Mouse (Mus musculus): ENCODE measurements around the gene Gm9964. TPM values are rescaled to one million over a fixed set of nuclear protein-coding genes. Genes with fewer than 3 reads are reported as not detected.
"Not testable (repeated sequence)": the region's sequence is repeated elsewhere in the genome, so short reads cannot be mapped to it uniquely, and the experiment has no call there.

The Gm9964 gene
- total RNA-seq, 1 experiment from 2014 or later = not detected

DNA sequence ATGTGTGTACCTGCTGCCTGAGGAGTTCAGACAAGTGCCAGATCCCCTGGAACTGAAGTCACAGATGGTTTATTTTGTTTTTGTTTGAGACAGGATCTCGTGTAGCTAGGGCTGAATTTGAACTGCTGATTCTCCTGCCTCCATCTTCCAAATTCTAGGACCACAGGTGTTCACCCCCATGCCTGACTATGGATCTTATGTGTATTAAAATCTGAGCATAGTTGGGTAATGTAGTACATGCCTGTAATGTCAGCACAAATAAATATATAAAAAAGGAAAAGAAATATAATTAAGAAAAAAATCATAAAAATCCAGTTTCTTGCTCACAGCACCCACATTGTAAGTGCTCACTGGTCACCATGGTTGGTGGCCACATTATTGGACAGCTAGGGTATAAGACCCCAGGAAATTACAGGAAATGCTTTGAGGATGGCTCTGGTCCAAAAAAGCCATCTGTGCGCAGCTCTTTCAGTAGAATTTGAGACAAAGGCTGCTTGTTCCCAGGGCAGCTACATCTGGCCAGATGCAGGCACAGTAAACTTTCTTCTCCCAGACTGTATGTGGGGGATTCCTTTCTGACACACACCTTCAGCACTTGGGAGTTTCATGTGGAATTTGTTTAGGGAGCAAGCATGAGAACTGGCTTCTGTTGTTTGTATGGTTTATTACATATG lies 16.8 kb downstream of the Gm9964 start:
- no peak for ATAC-seq (replicated peaks in 1 of 2; ENCODE audit: insufficient read depth in 1 of 2, low FRiP score in 2 of 2, low TSS enrichment in 1 of 2, low read depth in 1 of 2, poor library complexity in 2 of 2, severe bottlenecking in 2 of 2)

DNA sequence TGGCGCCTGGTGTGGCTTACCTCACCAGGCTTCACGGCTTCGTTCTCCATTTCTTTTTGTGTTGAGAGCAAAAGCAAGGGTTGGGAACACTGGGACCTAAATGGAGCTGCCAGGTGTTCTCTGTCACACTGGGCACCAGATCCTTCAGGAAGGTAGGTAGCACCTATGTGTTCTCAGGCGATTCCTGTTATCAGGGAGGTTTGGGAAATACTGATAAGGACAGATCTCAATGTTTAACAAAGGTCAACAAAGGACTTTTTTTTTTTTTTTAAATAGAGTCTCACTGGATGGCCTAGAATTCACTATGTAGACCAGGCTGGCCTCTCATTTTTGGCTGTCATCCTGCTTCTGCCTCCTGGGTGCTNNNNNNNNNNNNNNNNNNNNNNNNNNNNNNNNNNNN lies 22.9 kb downstream of the Gm9964 start:
- no peak for ATAC-seq (replicated peaks in 1 of 2; ENCODE audit: insufficient read depth in 1 of 2, low FRiP score in 2 of 2, low TSS enrichment in 1 of 2, low read depth in 1 of 2, poor library complexity in 2 of 2, severe bottlenecking in 2 of 2)

DNA sequence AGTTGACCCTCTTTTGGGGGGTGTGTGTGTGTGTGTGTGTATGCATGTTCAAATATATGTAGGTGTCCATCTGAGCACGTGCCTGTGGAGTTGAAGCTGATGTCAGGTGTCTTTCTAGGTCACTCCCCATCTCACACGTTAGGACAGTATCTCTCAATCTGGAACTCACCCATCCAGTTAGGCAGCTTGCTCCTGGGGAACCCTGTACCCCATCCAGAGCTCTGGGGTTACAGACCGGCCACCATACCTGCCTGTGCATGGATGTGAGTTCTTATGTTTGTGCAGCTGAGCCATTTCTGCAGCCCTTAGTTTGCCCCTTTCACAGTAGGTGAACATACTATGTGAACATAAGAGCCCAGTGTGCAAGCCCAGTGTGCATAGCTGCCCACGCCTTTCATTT lies 23.7 kb downstream of the Gm9964 start:
- ATAC-seq (replicated peaks in 1 of 2; ENCODE audit: insufficient read depth in 1 of 2, low FRiP score in 2 of 2, low TSS enrichment in 1 of 2, low read depth in 1 of 2, poor library complexity in 2 of 2, severe bottlenecking in 2 of 2) = no peak

DNA sequence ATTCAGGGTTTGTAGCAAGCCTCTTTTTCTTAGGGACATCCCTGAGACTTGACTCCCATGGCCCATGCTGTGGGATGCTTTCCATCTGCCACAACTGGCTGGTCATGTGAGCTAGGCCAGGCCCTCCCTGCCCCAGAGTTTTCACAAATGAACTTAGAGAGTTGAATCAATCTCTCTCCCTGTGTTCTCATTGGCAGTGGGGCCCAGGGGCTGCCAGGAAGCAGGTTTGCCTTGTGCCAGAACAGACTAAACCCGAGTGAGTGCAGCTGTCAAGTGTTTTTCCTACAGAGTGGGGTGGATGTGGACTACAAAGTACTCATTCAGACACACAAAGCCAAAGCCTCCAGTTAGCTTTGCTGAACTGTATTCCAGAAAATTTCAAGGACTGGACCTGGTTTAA lies 29.5 kb downstream of the Gm9964 start:
- peak in 1 of 2 experiments; percentile 29; a peak in 1 of 4 replicates for ATAC-seq (replicated peaks in 1 of 2; ENCODE audit: insufficient read depth in 1 of 2, low FRiP score in 2 of 2, low TSS enrichment in 1 of 2, low read depth in 1 of 2, poor library complexity in 2 of 2, severe bottlenecking in 2 of 2)

DNA sequence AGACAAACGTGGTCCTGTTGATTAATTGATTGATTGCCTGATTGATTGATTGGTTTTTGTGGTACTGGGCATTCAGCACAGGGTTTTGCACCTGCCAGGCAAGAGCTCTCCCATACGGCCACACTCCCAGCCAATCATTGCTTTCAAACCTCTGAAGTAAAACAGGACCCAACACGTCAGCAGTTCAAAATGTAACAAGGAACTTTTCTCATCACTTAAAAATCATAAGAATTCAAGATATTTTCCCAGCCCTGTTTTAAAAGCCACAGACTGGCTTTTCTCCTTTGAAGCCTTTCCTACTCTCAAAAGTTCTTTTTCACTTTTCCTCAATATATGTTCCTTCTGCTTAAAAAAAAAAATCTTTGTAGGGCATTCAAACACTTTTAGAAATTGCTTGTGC lies 32.3 kb downstream of the Gm9964 start:
- ATAC-seq (replicated peaks in 1 of 2; ENCODE audit: insufficient read depth in 1 of 2, low FRiP score in 2 of 2, low TSS enrichment in 1 of 2, low read depth in 1 of 2, poor library complexity in 2 of 2, severe bottlenecking in 2 of 2) = no peak

DNA sequence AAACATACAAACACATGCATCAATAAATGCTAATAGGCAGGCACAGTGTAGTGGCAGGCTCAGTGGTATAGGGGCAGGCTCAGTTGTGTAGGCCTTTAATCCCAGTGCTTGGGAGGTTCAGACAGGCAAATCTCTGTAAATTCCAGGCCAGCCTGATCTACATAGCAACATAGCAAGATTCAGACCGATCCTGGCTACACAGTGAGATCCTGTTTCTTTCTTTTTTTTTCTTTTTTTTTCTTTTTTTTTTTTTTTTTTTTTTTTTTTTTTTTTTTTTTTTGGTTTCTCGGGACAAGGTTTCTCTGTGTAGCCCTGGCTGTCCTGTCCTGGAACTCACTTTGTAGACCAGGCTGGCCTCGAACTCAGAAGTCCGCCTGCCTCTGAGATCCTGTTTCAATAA lies 36.6 kb downstream of the Gm9964 start:
- not testable (repeated sequence) for ATAC-seq (replicated peaks in 1 of 2; ENCODE audit: insufficient read depth in 1 of 2, low FRiP score in 2 of 2, low TSS enrichment in 1 of 2, low read depth in 1 of 2, poor library complexity in 2 of 2, severe bottlenecking in 2 of 2)

DNA sequence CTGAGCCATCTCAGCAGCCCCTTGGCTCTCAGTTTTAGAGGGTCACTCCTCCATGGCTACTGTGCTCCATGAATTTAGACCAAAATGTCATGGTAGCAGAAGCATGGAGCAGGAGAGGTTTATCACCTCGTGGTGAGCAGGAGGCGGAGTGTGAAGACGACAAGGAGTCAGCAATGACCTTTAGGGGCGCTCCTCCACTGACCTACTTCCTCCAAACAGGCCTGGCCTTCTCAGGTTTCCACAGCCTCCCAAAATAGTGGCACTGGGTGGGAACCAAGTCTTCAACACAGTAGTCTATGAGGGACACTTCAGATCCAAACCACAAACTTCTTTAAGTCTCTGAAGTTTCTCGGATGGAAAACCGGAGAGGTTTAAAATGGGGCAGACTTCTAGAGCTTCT lies 38.0 kb downstream of the Gm9964 start:
- ATAC-seq (replicated peaks in 1 of 2; ENCODE audit: insufficient read depth in 1 of 2, low FRiP score in 2 of 2, low TSS enrichment in 1 of 2, low read depth in 1 of 2, poor library complexity in 2 of 2, severe bottlenecking in 2 of 2) = no peak

DNA sequence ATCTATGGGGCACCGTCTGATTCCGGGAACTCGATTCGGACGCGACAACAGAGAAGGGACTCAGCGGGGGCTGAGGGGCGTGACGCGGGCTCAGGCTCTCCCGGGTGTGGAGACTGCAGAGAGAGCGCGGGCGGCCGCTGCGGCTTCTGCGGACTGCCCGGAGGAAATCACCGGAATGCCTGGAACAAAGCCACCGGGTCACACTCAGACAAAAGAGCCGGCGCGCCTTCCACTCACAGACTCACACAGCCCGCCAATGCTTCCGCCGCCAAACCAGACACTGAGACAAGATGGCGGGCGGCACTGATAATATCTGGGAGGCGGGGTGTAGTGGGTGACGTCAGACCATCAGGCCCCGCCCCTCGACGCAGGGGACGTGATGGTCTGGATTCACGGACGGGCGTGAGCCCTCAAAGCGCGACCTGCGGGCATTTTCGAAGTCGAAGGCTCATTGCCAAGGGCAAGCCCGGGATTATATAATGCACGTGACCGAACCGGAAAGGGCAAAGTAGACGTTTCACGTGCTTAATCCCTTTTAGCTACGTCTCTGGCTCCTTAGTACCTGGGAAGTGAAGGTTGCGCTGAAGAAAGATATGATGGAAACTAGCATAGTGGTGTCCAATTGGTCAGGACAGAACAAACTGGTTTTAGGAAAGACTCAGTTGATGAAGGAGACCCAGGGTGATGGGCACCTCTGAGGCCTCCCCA lies 42.2 kb downstream of the Gm9964 start, which contains the start of gene Wsb1:
Wsb1 (minus strand) TSS at position 281 of the 708 bp plus-strand sequence.
- peak; percentile 94 to 96 for ATAC-seq (replicated peaks in 1 of 2; ENCODE audit: insufficient read depth in 1 of 2, low FRiP score in 2 of 2, low TSS enrichment in 1 of 2, low read depth in 1 of 2, poor library complexity in 2 of 2, severe bottlenecking in 2 of 2)

DNA sequence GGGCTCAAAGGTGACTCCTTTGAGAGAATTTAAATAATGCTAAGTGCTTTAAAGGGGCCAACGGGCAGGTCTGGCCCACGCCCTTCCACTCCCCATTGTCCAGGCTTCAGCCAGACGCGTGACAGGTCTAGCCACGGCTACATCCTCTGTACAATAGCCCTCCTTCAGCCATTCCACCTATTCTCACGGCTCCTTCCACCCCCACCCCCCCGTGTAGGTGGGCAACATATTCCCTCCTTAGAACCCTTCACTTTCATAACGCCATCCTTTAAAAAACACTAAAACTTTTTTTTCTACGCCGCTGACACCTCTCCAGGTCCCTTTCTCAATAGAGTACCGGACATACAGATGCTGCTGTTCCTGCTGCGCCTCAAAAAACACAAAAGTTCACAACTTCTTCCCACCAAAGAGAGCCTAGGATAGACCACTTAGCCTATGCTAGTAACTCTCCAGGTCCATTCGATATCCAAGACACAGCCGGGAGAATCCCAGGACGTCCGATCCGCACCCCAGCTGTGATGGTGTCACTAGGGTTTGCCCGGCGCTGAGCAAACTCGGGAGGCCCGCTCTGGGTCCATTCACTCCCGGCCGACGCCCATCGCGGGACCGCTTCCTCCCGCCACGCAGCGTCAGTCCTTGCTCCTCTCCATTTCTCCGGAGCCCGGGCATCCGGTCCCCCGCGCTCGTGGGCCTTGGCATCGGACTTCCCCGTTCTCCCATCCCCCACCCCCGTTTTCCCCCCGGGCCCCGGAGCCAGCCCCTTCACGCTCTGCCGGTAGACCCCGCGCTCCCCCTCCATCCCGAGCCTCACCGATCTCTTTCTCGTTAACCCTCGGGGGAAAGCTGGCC lies 42.9 kb downstream of the Gm9964 start:
- ATAC-seq (replicated peaks in 1 of 2; ENCODE audit: insufficient read depth in 1 of 2, low FRiP score in 2 of 2, low TSS enrichment in 1 of 2, low read depth in 1 of 2, poor library complexity in 2 of 2, severe bottlenecking in 2 of 2) = no peak; a peak in 1 of 4 replicates

DNA sequence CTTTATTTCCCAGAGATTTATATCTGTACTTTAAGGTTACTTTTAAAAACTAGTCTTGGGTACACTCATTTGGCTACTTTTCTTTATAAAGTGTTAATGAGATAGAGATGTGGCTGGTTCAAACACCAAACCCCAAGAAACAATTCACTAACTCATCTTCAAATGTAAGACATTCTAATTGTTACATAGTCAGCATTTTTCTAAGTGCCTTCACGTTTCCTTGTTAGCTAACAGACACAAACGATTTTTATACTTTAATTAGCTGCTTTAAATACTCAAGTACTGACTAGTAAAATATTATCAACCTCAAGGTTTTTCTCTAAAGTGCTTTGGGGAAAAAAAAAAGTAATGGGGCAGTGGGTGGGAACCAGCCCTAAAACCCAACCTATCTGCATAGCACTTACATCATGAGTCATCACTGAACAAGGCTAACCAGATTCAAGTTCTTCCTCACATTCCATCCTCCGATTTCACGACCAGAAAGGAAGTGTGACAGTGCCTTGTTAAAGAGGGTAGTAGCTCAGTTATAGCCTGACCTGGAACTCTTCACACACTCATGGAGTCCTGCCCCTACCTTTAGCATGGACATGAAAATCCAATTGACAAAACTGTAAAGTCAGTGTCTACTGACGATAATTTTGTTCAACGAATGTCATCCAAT lies 43.7 kb downstream of the Gm9964 start:
- peak in 1 of 2 experiments; percentile 33; a peak in 1 of 4 replicates for ATAC-seq (replicated peaks in 1 of 2; ENCODE audit: insufficient read depth in 1 of 2, low FRiP score in 2 of 2, low TSS enrichment in 1 of 2, low read depth in 1 of 2, poor library complexity in 2 of 2, severe bottlenecking in 2 of 2)

Other genes with a start within 250 kb of the Gm9964 start
- 10.3 and 15.1 TPM in 2 replicates for gene Ksr1, start 150.5 kb downstream of the Gm9964 start, total RNA-seq (2017)
- gene Wsb1, start 42.2 kb downstream of the Gm9964 start, total RNA-seq (2017) = 172 and 178 TPM in 2 replicates
- 9.9 and 17.6 TPM in 2 replicates for gene Nf1, start 42.8 kb upstream of the Gm9964 start, total RNA-seq (2017)
- gene Omg, start 207.2 kb upstream of the Gm9964 start, total RNA-seq (2017) = 0.50 TPM in 1 of 2 replicates, not detected in the other
- gene Evi2b, start 226.9 kb upstream of the Gm9964 start, total RNA-seq (2017) = 70.0 and 101 TPM in 2 replicates
- gene Evi2, start 233.7 kb upstream of the Gm9964 start, total RNA-seq (2017) = 5.4 and 7.8 TPM in 2 replicates
- 39.2 and 43.1 TPM in 2 replicates for gene Evi2a, start 233.7 kb upstream of the Gm9964 start, total RNA-seq (2017)